Mouse (Mus musculus) heart, adult 2 months (tissue): ENCODE measurements around the gene Ppm1h.

ENCODE experiments used
- CTCF ChIP-seq: fragments of 200-600 bp; IDR thresholded peaks from 2 replicates; pipeline ENCODE4 v1.8.1; 2022; ENCODE audit warnings: antibody characterized with exemption, mild to moderate bottlenecking, moderate library complexity
- EP300 ChIP-seq: fragments of 200-500 bp; IDR thresholded peaks from 2 replicates; pipeline ENCODE4 v1.6.1; 2011; ENCODE audit warnings: low read depth, low read length, control low read depth; ENCODE audit not compliant: insufficient read depth
- POLR2A ChIP-seq: fragments of 200-500 bp; IDR thresholded peaks from 2 replicates; pipeline ENCODE4 v1.6.1; 2011; ENCODE audit warnings: mild to moderate bottlenecking, low read depth, low read length, control low read depth; ENCODE audit not compliant: insufficient read depth

DNA sequence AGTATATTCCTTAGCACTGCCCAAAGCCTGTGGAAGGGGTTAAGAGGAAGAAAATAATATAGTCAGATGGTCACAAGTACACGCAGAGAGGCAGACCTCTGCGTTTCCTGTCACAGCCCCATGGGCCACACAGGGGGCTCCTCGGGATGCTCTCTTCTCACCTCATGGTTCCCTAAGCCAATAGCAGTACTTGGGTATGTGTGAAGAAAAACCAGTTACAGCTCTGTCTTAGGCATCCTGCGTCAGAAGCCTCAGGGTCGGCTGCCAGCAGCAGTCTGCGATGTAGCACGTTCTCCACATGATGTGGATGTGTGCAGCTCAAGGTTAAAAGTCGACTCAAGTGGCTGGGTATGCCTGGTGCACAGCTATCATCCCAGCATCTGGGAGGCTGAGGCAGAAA, 139.2 kb downstream of the Ppm1h start:
- no peak for TF ChIP-seq CTCF
- no peak for TF ChIP-seq POLR2A
- no peak for TF ChIP-seq EP300
